Mouse (Mus musculus): ENCODE measurements around the gene Olfr615. TPM values are rescaled to one million over a fixed set of nuclear protein-coding genes. Genes with fewer than 3 reads are reported as not detected.

The Olfr615 gene
- total and polyA plus RNA-seq, 3 experiments: not detected

Other genes with a start within 250 kb of the Olfr615 start
Only the 20 nearest of the 32 such genes appear.
- gene Usp17lc, start 141.0 kb upstream of the Olfr615 start, total RNA-seq (2012; rRNA removed): not detected in 2 replicates
- not detected in 2 replicates for gene Usp17lc, start 141.0 kb upstream of the Olfr615 start, total RNA-seq (2014; rRNA removed)
- not detected in 2 replicates for gene Usp17lc, start 141.0 kb upstream of the Olfr615 start, polyA plus RNA-seq (2012; ENCODE audit: insufficient read length, low read depth)
- not detected in 2 replicates for gene Olfr605, start 110.6 kb upstream of the Olfr615 start, total RNA-seq (2012; rRNA removed)
- not detected in 2 replicates for gene Olfr605, start 110.6 kb upstream of the Olfr615 start, total RNA-seq (2014; rRNA removed)
- gene Olfr605, start 110.6 kb upstream of the Olfr615 start, polyA plus RNA-seq (2012; ENCODE audit: insufficient read length, low read depth): not detected in 2 replicates
- not detected in 2 replicates for gene Olfr606, start 107.0 kb upstream of the Olfr615 start, total RNA-seq (2012; rRNA removed)
- gene Olfr606, start 107.0 kb upstream of the Olfr615 start, total RNA-seq (2014; rRNA removed): not detected in 2 replicates
- not detected in 2 replicates for gene Olfr606, start 107.0 kb upstream of the Olfr615 start, polyA plus RNA-seq (2012; ENCODE audit: insufficient read length, low read depth)
- not detected in 2 replicates for gene Olfr607, start 91.9 kb upstream of the Olfr615 start, total RNA-seq (2012; rRNA removed)
- gene Olfr607, start 91.9 kb upstream of the Olfr615 start, total RNA-seq (2014; rRNA removed): not detected in 2 replicates
- not detected in 2 replicates for gene Olfr607, start 91.9 kb upstream of the Olfr615 start, polyA plus RNA-seq (2012; ENCODE audit: insufficient read length, low read depth)
- not detected in 2 replicates for gene Olfr608, start 86.2 kb upstream of the Olfr615 start, total RNA-seq (2012; rRNA removed)
- gene Olfr608, start 86.2 kb upstream of the Olfr615 start, total RNA-seq (2014; rRNA removed): not detected in 2 replicates
- not detected in 2 replicates for gene Olfr608, start 86.2 kb upstream of the Olfr615 start, polyA plus RNA-seq (2012; ENCODE audit: insufficient read length, low read depth)
- gene Olfr609, start 58.0 kb upstream of the Olfr615 start, total RNA-seq (2012; rRNA removed): not detected in 2 replicates
- gene Olfr609, start 58.0 kb upstream of the Olfr615 start, total RNA-seq (2014; rRNA removed): not detected in 2 replicates
- gene Olfr609, start 58.0 kb upstream of the Olfr615 start, polyA plus RNA-seq (2012; ENCODE audit: insufficient read length, low read depth): not detected in 2 replicates
- not detected in 2 replicates for gene Olfr610, start 44.0 kb upstream of the Olfr615 start, total RNA-seq (2012; rRNA removed)
- gene Olfr610, start 44.0 kb upstream of the Olfr615 start, total RNA-seq (2014; rRNA removed): not detected in 2 replicates
- gene Olfr610, start 44.0 kb upstream of the Olfr615 start, polyA plus RNA-seq (2012; ENCODE audit: insufficient read length, low read depth): not detected in 2 replicates
- gene Olfr611, start 35.2 kb upstream of the Olfr615 start, total RNA-seq (2012; rRNA removed): not detected in 2 replicates
- not detected in 2 replicates for gene Olfr611, start 35.2 kb upstream of the Olfr615 start, total RNA-seq (2014; rRNA removed)
- not detected in 2 replicates for gene Olfr611, start 35.2 kb upstream of the Olfr615 start, polyA plus RNA-seq (2012; ENCODE audit: insufficient read length, low read depth)
- gene Olfr612, start 13.4 kb upstream of the Olfr615 start, total RNA-seq (2012; rRNA removed): not detected in 2 replicates
- gene Olfr612, start 13.4 kb upstream of the Olfr615 start, total RNA-seq (2014; rRNA removed): not detected in 2 replicates
- not detected in 2 replicates for gene Olfr612, start 13.4 kb upstream of the Olfr615 start, polyA plus RNA-seq (2012; ENCODE audit: insufficient read length, low read depth)
- not detected in 2 replicates for gene Olfr613, start 8.0 kb upstream of the Olfr615 start, total RNA-seq (2012; rRNA removed)
- gene Olfr613, start 8.0 kb upstream of the Olfr615 start, total RNA-seq (2014; rRNA removed): not detected in 2 replicates
- gene Olfr613, start 8.0 kb upstream of the Olfr615 start, polyA plus RNA-seq (2012; ENCODE audit: insufficient read length, low read depth): not detected in 2 replicates
- gene Olfr616, start 13.1 kb downstream of the Olfr615 start, total RNA-seq (2012; rRNA removed): not detected in 2 replicates
- not detected in 2 replicates for gene Olfr616, start 13.1 kb downstream of the Olfr615 start, total RNA-seq (2014; rRNA removed)
- not detected in 2 replicates for gene Olfr616, start 13.1 kb downstream of the Olfr615 start, polyA plus RNA-seq (2012; ENCODE audit: insufficient read length, low read depth)
- not detected in 2 replicates for gene Olfr617, start 17.0 kb downstream of the Olfr615 start, total RNA-seq (2012; rRNA removed)
- not detected in 2 replicates for gene Olfr617, start 17.0 kb downstream of the Olfr615 start, total RNA-seq (2014; rRNA removed)
- gene Olfr617, start 17.0 kb downstream of the Olfr615 start, polyA plus RNA-seq (2012; ENCODE audit: insufficient read length, low read depth): not detected in 2 replicates
- gene Olfr618, start 34.0 kb downstream of the Olfr615 start, total RNA-seq (2012; rRNA removed): not detected in 2 replicates
- not detected in 2 replicates for gene Olfr618, start 34.0 kb downstream of the Olfr615 start, total RNA-seq (2014; rRNA removed)
- gene Olfr618, start 34.0 kb downstream of the Olfr615 start, polyA plus RNA-seq (2012; ENCODE audit: insufficient read length, low read depth): not detected in 2 replicates
- not detected in 2 replicates for gene Olfr619, start 44.5 kb downstream of the Olfr615 start, total RNA-seq (2012; rRNA removed)
- not detected in 2 replicates for gene Olfr619, start 44.5 kb downstream of the Olfr615 start, total RNA-seq (2014; rRNA removed)
- not detected in 2 replicates for gene Olfr619, start 44.5 kb downstream of the Olfr615 start, polyA plus RNA-seq (2012; ENCODE audit: insufficient read length, low read depth)
- not detected in 2 replicates for gene Olfr620, start 56.5 kb downstream of the Olfr615 start, total RNA-seq (2012; rRNA removed)
- not detected in 2 replicates for gene Olfr620, start 56.5 kb downstream of the Olfr615 start, total RNA-seq (2014; rRNA removed)
- gene Olfr620, start 56.5 kb downstream of the Olfr615 start, polyA plus RNA-seq (2012; ENCODE audit: insufficient read length, low read depth): not detected in 2 replicates
- not detected in 2 replicates for gene Olfr622, start 86.6 kb downstream of the Olfr615 start, total RNA-seq (2012; rRNA removed)
- gene Olfr622, start 86.6 kb downstream of the Olfr615 start, total RNA-seq (2014; rRNA removed): not detected in 2 replicates
- not detected in 2 replicates for gene Olfr622, start 86.6 kb downstream of the Olfr615 start, polyA plus RNA-seq (2012; ENCODE audit: insufficient read length, low read depth)
- gene Olfr623, start 107.6 kb downstream of the Olfr615 start, total RNA-seq (2012; rRNA removed): not detected in 2 replicates
- gene Olfr623, start 107.6 kb downstream of the Olfr615 start, total RNA-seq (2014; rRNA removed): not detected in 2 replicates
- not detected in 2 replicates for gene Olfr623, start 107.6 kb downstream of the Olfr615 start, polyA plus RNA-seq (2012; ENCODE audit: insufficient read length, low read depth)
- not detected in 2 replicates for gene Olfr624, start 115.1 kb downstream of the Olfr615 start, total RNA-seq (2012; rRNA removed)
- gene Olfr624, start 115.1 kb downstream of the Olfr615 start, total RNA-seq (2014; rRNA removed): not detected in 2 replicates
- not detected in 2 replicates for gene Olfr624, start 115.1 kb downstream of the Olfr615 start, polyA plus RNA-seq (2012; ENCODE audit: insufficient read length, low read depth)
- not detected in 2 replicates for gene Olfr625-ps1, start 126.6 kb downstream of the Olfr615 start, total RNA-seq (2012; rRNA removed)
- gene Olfr625-ps1, start 126.6 kb downstream of the Olfr615 start, total RNA-seq (2014; rRNA removed): not detected in 2 replicates
- not detected in 2 replicates for gene Olfr625-ps1, start 126.6 kb downstream of the Olfr615 start, polyA plus RNA-seq (2012; ENCODE audit: insufficient read length, low read depth)
- gene Olfr243, start 158.6 kb downstream of the Olfr615 start, total RNA-seq (2012; rRNA removed): not detected in 2 replicates
- gene Olfr243, start 158.6 kb downstream of the Olfr615 start, total RNA-seq (2014; rRNA removed): not detected in 2 replicates
- 0.05 TPM in 1 of 2 replicates, not detected in the other for gene Olfr243, start 158.6 kb downstream of the Olfr615 start, polyA plus RNA-seq (2012; ENCODE audit: insufficient read length, low read depth)